Mouse (Mus musculus) liver, adult 2 months (tissue): ENCODE measurements at regions not wholly inside any gene's neighbourhood (a gene's known extent, or its start where the extent isn't known, plus 50 kb on each side); places are given as distances from the start of the nearest gene placed in this dataset.

Experiments used
- CTCF ChIP-seq: fragments of 200-500 bp; IDR thresholded peaks from 2 replicates; pipeline ENCODE4 v1.5.1; 2011; ENCODE audit warnings: low read depth, low read length, control low read depth
- POLR2A ChIP-seq: fragments of 200-500 bp; IDR thresholded peaks from 2 replicates; pipeline ENCODE4 v1.6.1; 2011; ENCODE audit warnings: low read length, control low read depth; ENCODE audit not compliant: insufficient read depth; ENCODE audit errors: extremely low read depth

GRCm38 (mm10) chr12:27759016-27759415, 416.6 kb upstream of the Sox11 start:
- TF ChIP-seq CTCF (no peak), POLR2A (no peak)
